ENCODE assay signal across 10 mouse cellular contexts in the genomic region with DNA sequence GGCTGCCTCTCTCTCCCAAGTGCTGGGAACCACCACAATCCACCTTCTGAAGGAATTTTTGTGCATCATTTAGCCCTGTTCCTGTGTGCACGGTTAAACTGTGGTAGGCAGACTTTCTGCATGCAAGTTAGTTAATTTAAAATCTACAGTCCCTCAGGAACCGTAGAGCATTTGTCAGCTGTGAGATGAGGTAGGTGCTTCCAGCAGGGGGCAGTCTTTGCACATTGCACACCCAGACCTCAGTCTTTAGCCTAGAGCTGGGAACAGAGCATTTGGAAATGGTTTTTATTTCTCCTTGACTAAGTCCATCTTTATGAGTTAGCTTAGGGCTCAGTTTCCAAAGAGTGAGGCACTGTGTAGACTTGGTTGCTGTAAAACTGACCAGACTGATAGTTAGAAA. TPM values are rescaled to one million over a fixed set of nuclear protein-coding genes. Genes with fewer than 3 reads are reported as not detected.
DNase-seq lines count a peak whose midpoint lies in the region; ATAC-seq and TF ChIP-seq lines count a peak whose summit lies in the region.
"Had no signal": no experiment of that assay in that cellular context is flagged by ENCODE, and none has a peak within 500 bp of the region (broad histone marks: within the 10 kb centered on the region; RNA-seq: fewer than 3 reads in every experiment).

No protein-coding gene starts in this region.

- peak; percentile 50 for TF ChIP-seq CTCF in G1E (IDR thresholded peaks at IDR 0.05; ENCODE audit: low read depth, low read length)

- ATAC-seq in kidney, embryonic 16.5 days (ENCODE audit: low FRiP score, low TSS enrichment) = no peak; the same call in 1 of the 2 replicates
- no peak for ATAC-seq in G1E (ENCODE audit: extremely low read depth, insufficient number of reproducible peaks, low FRiP score, poor library complexity, severe bottlenecking)

- H3K9ac ChIP-seq in kidney, embryonic 16.5 days (replicated peaks; ENCODE audit: low read length) = no peak overlapping the region

- no peak overlapping the region for H3K4me3 ChIP-seq in kidney, embryonic 16.5 days (ENCODE audit: low read length)
- no peak overlapping the region for H3K4me3 ChIP-seq in G1E (ENCODE audit: low read depth, low read length)
- H3K4me3 ChIP-seq: erythroblast, embryonic 14.5 days; myocyte had no signal

- no peaks in the 10 kb centered on the region for H3K27me3 ChIP-seq in kidney, embryonic 16.5 days (ENCODE audit: insufficient read depth, low read length)
- no peaks in the 10 kb centered on the region for H3K27me3 ChIP-seq in G1E (ENCODE audit: insufficient read depth, low read length)

- H3K4me1 ChIP-seq in kidney, embryonic 16.5 days (ENCODE audit: insufficient read depth, low read length) = no peaks in the 10 kb centered on the region
- H3K4me1 ChIP-seq in G1E (ENCODE audit: insufficient read depth, low read depth, low read length) = peaks cover 6% of the 10 kb centered on the region

- H3K4me2 ChIP-seq in kidney, embryonic 16.5 days (replicated peaks; ENCODE audit: low read depth, low read length) = no peak overlapping the region

- H3K36me3 ChIP-seq in kidney, embryonic 16.5 days (ENCODE audit: insufficient read depth, low read length) = peaks cover 91% of the 10 kb centered on the region
- H3K36me3 ChIP-seq in G1E (replicated peaks) = peaks cover 100% of the 10 kb centered on the region

- 33% methylated on average over 2 of the region's 2 CpGs for WGBS in kidney, embryonic 16.5 days

- no peaks in the 10 kb centered on the region for H3K9me3 ChIP-seq in kidney, embryonic 16.5 days (ENCODE audit: low read length)
- no peaks in the 10 kb centered on the region for H3K9me3 ChIP-seq in G1E (replicated peaks)

- peak; percentile 37 for DNase-seq in kidney, adult 11 months
- peak; percentile 35 for DNase-seq in G1E (ENCODE audit: low spot score)
- DNase-seq in c-Kit-positive CD71-negative TER-119-negative erythroid progenitor cells, embryonic 14.5 days (ENCODE audit: low read depth) = peak; percentile 46
- peak; percentile 55 for DNase-seq in gastrocnemius, adult 18-20 months (ENCODE audit: low spot score)
- peak; percentile 57 for DNase-seq in layer of hippocampus, adult 9-10 months (ENCODE audit: low spot score)
- peak; percentile 70 for DNase-seq in lung, postnatal 36 days
- peak; percentile 65 for DNase-seq in thymus, postnatal 14 days

- H3K27ac ChIP-seq in kidney, embryonic 16.5 days (ENCODE audit: low read length) = no peak overlapping the region

RNA-seq across cellular contexts. Expression of a gene that starts 14.5 kb away (rescaled TPM):
- 0.72 and 0.77 TPM in 2 replicates for polyA plus RNA-seq in kidney, embryonic 16.5 days (2015; fragmentation: Nextera tagmentation; extraction: Ambion mirVana)
- total RNA-seq in G1E (2014; fragmentation: Nextera tagmentation) (not detected in 2 replicates), G1E (2017) (0.17 TPM in 1 of 2 replicates, not detected in the other)
- 0.66 and 0.94 TPM in 2 replicates for polyA plus RNA-seq in G1E (2012)
- total RNA-seq in gastrocnemius, adult 18-20 months (2021) = 10 to 100 TPM; 29.0 to 51.7 TPM

RNA-seq across cellular contexts. Expression of a gene that starts 49.5 kb away (rescaled TPM):
- 33.4 and 35.1 TPM in 2 replicates for polyA plus RNA-seq in kidney, embryonic 16.5 days (2015; fragmentation: Nextera tagmentation; extraction: Ambion mirVana)
- total RNA-seq in G1E (2014; fragmentation: Nextera tagmentation) (223 and 232 TPM in 2 replicates), G1E (2017) (159 and 187 TPM in 2 replicates)
- 65.7 and 67.9 TPM in 2 replicates for polyA plus RNA-seq in G1E (2012)
- 10 to 100 TPM; 32.9 to 34.8 TPM for total RNA-seq in gastrocnemius, adult 18-20 months (2021)

Comparison
In these comparisons a context has a peak if more than half of its experiments do, and no peak if none do; other contexts are left out.
1. RNA of a gene that starts 14.5 kb away (total RNA-seq): 29.0 to 51.7 TPM in gastrocnemius, adult 18-20 months; 0.17 TPM in G1E; every median in the first group is over 10 times any median in the second.
2. RNA of a gene that starts 49.5 kb away (total RNA-seq): 159 to 232 TPM in G1E; 32.9 to 34.8 TPM in gastrocnemius, adult 18-20 months; every median in the first group is over 4 times any median in the second.
3. Peak in every context shown above with its lines, with median percentiles within 50 percentile points of each other: DNase-seq.